Mouse (Mus musculus) liver, postnatal 0 days (tissue): ENCODE results near the gene Gm20388.

ENCODE experiments used
- CTCF ChIP-seq: sonication (generic); IDR thresholded peaks from 2 replicates; pipeline ENCODE4 v1.5.1; 2016; ENCODE audit warnings: antibody characterized with exemption, low read depth
- EP300 ChIP-seq: IDR thresholded peaks from 2 replicates; pipeline ENCODE4 v1.6.1; 2016; ENCODE audit warnings: antibody characterized with exemption, low read depth, mild to moderate bottlenecking

GRCm38 (mm10) chr8:124373753-124374152, 4463.1 kb downstream of the Gm20388 start:
- TF ChIP-seq CTCF (no peak), EP300 (no peak)
